Comparison of ENCODE assay signal across 8 mouse cellular contexts in genomic region chr2:143915600-143916135, GRCm38 (mm10). TPM values are rescaled to one million over a fixed set of nuclear protein-coding genes. Genes with fewer than 3 reads are reported as not detected.
DNase-seq lines count a peak whose midpoint lies in the region; ATAC-seq lines count a peak whose summit lies in the region.

No protein-coding gene starts in this region.

- H3K9ac ChIP-seq in intestine, embryonic 14.5 days (ENCODE audit: low read length) = peak overlapping the region; percentile 92
- peak overlapping the region; percentile 70 for H3K9ac ChIP-seq in lung, embryonic 15.5 days

- WGBS in intestine, embryonic 14.5 days = under 1% methylated on average over 32 of the region's 32 CpGs
- 0% methylated on average over 32 of the region's 32 CpGs for WGBS in lung, embryonic 15.5 days

- peak overlapping the region; percentile 91 for H3K4me3 ChIP-seq in erythroblast, embryonic 14.5 days (replicated peaks)
- peak overlapping the region; percentile 83 for H3K4me3 ChIP-seq in intestine, embryonic 14.5 days (ENCODE audit: low read depth, low read length)
- peak overlapping the region; percentile 66 for H3K4me3 ChIP-seq in lung, embryonic 15.5 days

- no peaks in the 10 kb centered on the region for H3K9me3 ChIP-seq in erythroblast, embryonic 14.5 days (ENCODE audit: control insufficient read depth, low read length)
- H3K9me3 ChIP-seq in intestine, embryonic 14.5 days (ENCODE audit: control insufficient read depth, low read length) = no peaks in the 10 kb centered on the region
- no peaks in the 10 kb centered on the region for H3K9me3 ChIP-seq in lung, embryonic 15.5 days

- no peak for ATAC-seq in intestine, embryonic 14.5 days (replicated peaks; ENCODE audit: low FRiP score, low TSS enrichment, low read depth)
- ATAC-seq in lung, embryonic 15.5 days (ENCODE audit: borderline replicate concordance, extremely low read depth, low FRiP score, low TSS enrichment) = peak; percentile 20; the same call in 1 of the 2 replicates

- H3K36me3 ChIP-seq in erythroblast, embryonic 14.5 days (ENCODE audit: control insufficient read depth) = no peaks in the 10 kb centered on the region
- no peaks in the 10 kb centered on the region for H3K36me3 ChIP-seq in intestine, embryonic 14.5 days (ENCODE audit: control insufficient read depth, insufficient read depth, low read length)
- no peaks in the 10 kb centered on the region for H3K36me3 ChIP-seq in lung, embryonic 15.5 days

- peak overlapping the region; percentile 99 for H3K27ac ChIP-seq in intestine, embryonic 14.5 days (ENCODE audit: low read depth)
- peak overlapping the region; percentile 97 for H3K27ac ChIP-seq in lung, embryonic 15.5 days

- peak; percentile 80 for DNase-seq in adrenal gland, adult 2 months
- DNase-seq in adrenal gland, adult 18-20 months (ENCODE audit: low spot score in 2 of 2) = no peak
- DNase-seq in right cerebral cortex, postnatal 10 days (ENCODE audit: low spot score in 2 of 2) = peak; percentile 71 to 72
- DNase-seq in right cerebral cortex, postnatal 4 days = no peak
- no peak for DNase-seq in intestine, embryonic 14.5 days (ENCODE audit: low spot score)
- peak; percentile 75 for DNase-seq in retina, embryonic 14.5 days (ENCODE audit: low spot score)

- peaks cover 78% of the 10 kb centered on the region for H3K4me1 ChIP-seq in erythroblast, embryonic 14.5 days (ENCODE audit: control insufficient read depth)
- H3K4me1 ChIP-seq in intestine, embryonic 14.5 days (replicated peaks; ENCODE audit: control insufficient read depth, insufficient read depth, low read length) = peaks cover 15% of the 10 kb centered on the region; the same call in 1 of the 2 replicates
- peaks cover 32% of the 10 kb centered on the region for H3K4me1 ChIP-seq in lung, embryonic 15.5 days

- H3K27me3 ChIP-seq in erythroblast, embryonic 14.5 days (ENCODE audit: control insufficient read depth) = peaks cover 4% of the 10 kb centered on the region
- no peaks in the 10 kb centered on the region for H3K27me3 ChIP-seq in intestine, embryonic 14.5 days (replicated peaks; ENCODE audit: control insufficient read depth, insufficient read depth, low read length)
- H3K27me3 ChIP-seq in lung, embryonic 15.5 days = no peaks in the 10 kb centered on the region

- peak overlapping the region; percentile 59 for H3K4me2 ChIP-seq in intestine, embryonic 14.5 days (ENCODE audit: low read length)
- H3K4me2 ChIP-seq in lung, embryonic 15.5 days = peak overlapping the region; percentile 65

RNA-seq across cellular contexts. Expression of gene Dstn, which starts 0.5 kb away (rescaled TPM):
- total RNA-seq in adrenal gland, adult 2 months (2021) = 100 to 1,000 TPM; 233 to 305 TPM
- 12.2 and 20.6 TPM in 2 replicates for polyA plus RNA-seq in adrenal gland, adult 2 months (2012; rRNA removed)
- total RNA-seq in adrenal gland, adult 18-20 months (2021) = 100 to 1,000 TPM; 183 to 264 TPM
- 0.84 and 1.3 TPM in 2 replicates for polyA plus RNA-seq in erythroblast, embryonic 14.5 days (2012)
- polyA plus RNA-seq in intestine, embryonic 14.5 days (2014; fragmentation: Nextera tagmentation; extraction: Ambion mirVana) = 684 and 706 TPM in 2 replicates
- 480 and 519 TPM in 2 replicates for polyA plus RNA-seq in lung, embryonic 15.5 days (2015; fragmentation: Nextera tagmentation; extraction: Ambion mirVana)

RNA-seq across cellular contexts. Expression of gene Bfsp1, which starts 52.7 kb away (rescaled TPM):
- total RNA-seq in adrenal gland, adult 2 months (2021) = under 1 TPM; 0.37 to 0.79 TPM
- polyA plus RNA-seq in adrenal gland, adult 2 months (2012; rRNA removed) = 0.62 and 0.81 TPM in 2 replicates
- under 1 TPM; 0.36 to 0.51 TPM for total RNA-seq in adrenal gland, adult 18-20 months (2021)
- not detected in 2 replicates for polyA plus RNA-seq in erythroblast, embryonic 14.5 days (2012)
- polyA plus RNA-seq in intestine, embryonic 14.5 days (2014; fragmentation: Nextera tagmentation; extraction: Ambion mirVana) = 1.6 and 2.3 TPM in 2 replicates
- 1.7 and 2.1 TPM in 2 replicates for polyA plus RNA-seq in lung, embryonic 15.5 days (2015; fragmentation: Nextera tagmentation; extraction: Ambion mirVana)

Comparison
In these comparisons a context has a peak if more than half of its experiments do, and no peak if none do; other contexts are left out.
1. DNase-seq: peak in adrenal gland, adult 2 months (single experiment), right cerebral cortex, postnatal 10 days (2 of 2) and retina, embryonic 14.5 days (single experiment); none in adrenal gland, adult 18-20 months (0 of 2), right cerebral cortex, postnatal 4 days (single experiment) and intestine, embryonic 14.5 days (single experiment).
2. RNA of gene Dstn, which starts 0.5 kb away (polyA plus RNA-seq): 684 to 706 TPM in intestine, embryonic 14.5 days and 480 to 519 TPM in lung, embryonic 15.5 days; 12.2 to 20.6 TPM in adrenal gland, adult 2 months and 0.84 to 1.3 TPM in erythroblast, embryonic 14.5 days; every median in the first group is over 10 times any median in the second.
3. Peak in every context shown above with its lines, with median percentiles within 50 percentile points of each other: H3K4me3 ChIP-seq.